Mouse (Mus musculus): ENCODE measurements around the gene Mast4.

DNA sequence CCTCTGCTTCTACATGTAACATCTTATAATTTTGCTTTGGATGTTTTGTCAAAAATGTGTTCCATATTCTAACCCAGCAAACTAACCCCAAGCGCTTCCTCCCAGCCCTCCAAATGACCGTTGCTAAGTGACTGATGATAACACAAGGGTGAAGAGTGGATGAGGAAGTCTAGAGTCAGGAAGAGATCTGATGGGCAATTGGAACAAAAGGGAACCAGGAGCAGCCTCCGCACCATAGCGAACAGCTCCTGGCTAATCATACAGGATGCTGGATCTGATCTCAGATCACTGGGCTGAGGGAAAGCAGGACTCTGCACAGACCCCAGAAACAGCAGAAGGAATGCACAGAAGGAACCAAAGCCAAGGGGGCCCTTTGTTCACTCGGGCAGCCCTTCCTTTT, 190.0 kb downstream of the Mast4 start:
- no peak for TF ChIP-seq CTCF (IDR thresholded peaks at IDR 0.05; ENCODE audit: low read depth)
- no peak for TF ChIP-seq EP300 (IDR thresholded peaks at IDR 0.05; ENCODE audit: low read depth)
